Mouse (Mus musculus): ENCODE measurements at regions not wholly inside any gene's neighbourhood (a gene's known extent, or its start where the extent isn't known, plus 50 kb on each side); places are given as distances from the start of the nearest gene placed in this dataset.

GRCm38 (mm10) chr13:16316581-16316980 is 304.9 kb downstream of the Inhba start:
- TF ChIP-seq CTCF (IDR thresholded peaks at IDR 0.05; ENCODE audit: insufficient read depth, low read length) (no peak), POLR2A (IDR thresholded peaks at IDR 0.05; ENCODE audit: borderline replicate concordance, extremely low read depth, low read depth, low read length) (no peak)

Data from lung, adult 2 months (tissue).